Mouse (Mus musculus) thymus, postnatal 10 days (tissue): ENCODE measurements at regions not wholly inside any gene's neighbourhood (a gene's known extent, or its start where the extent isn't known, plus 50 kb on each side); places are given as distances from the start of the nearest gene placed in this dataset.
A peak's percentile ranks its signal among the peaks of the same experiment; 100 is the strongest.

Experiments used
- DNase-seq, 2 experiments: peaks; one replicate each; pipeline ENCODE4 v3.0.0; 2021; ENCODE audit warnings: low spot score in 2 of 2

- DNase-seq, result no peak
These were observed 69.6 kb upstream of the Slc35b4 start for GRCm38 (mm10) chr6:34246512-34246911.

DNA sequence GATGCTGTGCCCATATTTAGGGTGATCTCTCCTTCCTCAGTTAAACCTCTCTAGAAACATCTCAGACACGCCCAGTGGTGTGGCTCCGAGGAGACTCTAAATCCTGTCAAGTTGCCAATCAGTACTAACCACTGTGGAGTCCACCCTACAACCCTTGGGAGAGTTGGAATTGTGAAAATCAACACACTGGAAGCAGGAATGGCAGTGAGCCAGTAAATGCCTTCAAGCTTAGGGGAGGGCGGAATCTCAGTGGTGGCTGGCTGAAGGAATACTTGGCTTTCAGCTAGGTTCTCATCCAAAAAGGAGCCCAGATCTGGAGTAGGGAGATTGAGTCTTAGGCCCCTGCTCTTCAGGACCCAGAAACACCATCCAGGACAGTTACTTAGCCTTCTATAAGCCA lies 66.1 kb upstream of the Slc35b4 start:
- no peak for DNase-seq

DNA sequence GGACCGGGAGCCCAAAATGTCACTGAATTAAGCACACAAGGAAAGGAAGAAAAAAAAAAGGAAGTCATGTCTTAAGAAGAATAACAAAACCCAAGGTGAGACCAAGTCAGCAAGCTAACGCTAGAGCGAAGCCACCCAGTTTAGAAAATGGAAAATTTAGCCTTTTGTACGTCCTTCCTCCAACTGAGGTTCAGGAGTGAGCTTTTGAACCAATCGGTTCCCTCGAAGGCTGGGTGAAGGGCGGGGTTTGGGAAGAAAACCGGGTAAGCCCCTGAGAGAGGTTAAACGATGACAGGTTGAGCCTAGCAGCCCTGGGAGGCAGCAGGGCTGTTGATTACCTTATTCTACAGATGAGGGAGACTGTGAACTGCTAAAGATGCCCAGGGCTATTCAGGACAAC lies 65.6 kb upstream of the Slc35b4 start:
- DNase-seq, result peak; percentile 17 to 18

- no peak for DNase-seq
These were observed 58.2 kb upstream of the Slc35b4 start for GRCm38 (mm10) chr6:34235132-34235531.

GRCm38 (mm10) chr6:34234443-34235020 lies 57.6 kb upstream of the Slc35b4 start:
- no peak for DNase-seq

- peak; percentile 20 to 63 for DNase-seq
These were observed 54.0 kb upstream of the Slc35b4 start for GRCm38 (mm10) chr6:34230768-34231381.

- DNase-seq, result no peak
These were observed 50.2 kb upstream of the Slc35b4 start for GRCm38 (mm10) chr6:34227131-34227530.
